Mouse (Mus musculus) olfactory bulb, adult 2 months (tissue): ENCODE results near the gene Cnnm1. TPM values are rescaled to one million over a fixed set of nuclear protein-coding genes. Genes with fewer than 3 reads are reported as not detected.
A peak's percentile ranks its signal among the peaks of the same experiment; 100 is the strongest.

Experiments used
- H3K27ac ChIP-seq: fragments of 200-500 bp; 2 replicates; pipeline ENCODE4 v1.5.1; 2012; ENCODE audit warnings: low read depth, low read length; ENCODE audit not compliant: insufficient read depth
- H3K4me1 ChIP-seq: fragments of 200-500 bp; 2 replicates; pipeline ENCODE4 v1.6.1; 2012; ENCODE audit warnings: low read length; ENCODE audit not compliant: control insufficient read depth, insufficient read depth
- H3K4me3 ChIP-seq: fragments of 200-500 bp; 2 replicates; pipeline ENCODE4 v1.5.1; 2012; ENCODE audit warnings: mild to moderate bottlenecking, low read depth, low read length, moderate library complexity; ENCODE audit not compliant: insufficient read depth
- CTCF ChIP-seq: fragments of 200-500 bp; IDR thresholded peaks from 2 replicates; pipeline ENCODE4 v1.5.1; 2012; ENCODE audit warnings: low read depth, mild to moderate bottlenecking, low read length, moderate library complexity; ENCODE audit not compliant: insufficient read depth
- POLR2A ChIP-seq: fragments of 200-500 bp; IDR thresholded peaks from 2 replicates; pipeline ENCODE4 v1.6.1; 2012; ENCODE audit warnings: mild to moderate bottlenecking, low read depth, low read length, moderate library complexity; ENCODE audit not compliant: insufficient read depth
- WGBS: fragments of 180-500 bp; shearing (Covaris S2); methylation state at CpG from one replicate; pipeline ENCODE4 v1.1.7; 2018; 5-methylcytosine and 5-hydroxymethylcytosine counted together
- polyA plus RNA-seq: library from polyadenylated mRNA; stranded (reverse); fragments of >200 nt; gene quantifications from 2 replicates; pipeline ENCODE4 v1.2.4, GENCODE M21; 2012; ENCODE audit warnings: low replicate concordance; ENCODE audit not compliant: missing spikeins, insufficient read depth, insufficient read length

Cnnm1 gene
- polyA plus RNA-seq, 1 experiment: not detected

DNA sequence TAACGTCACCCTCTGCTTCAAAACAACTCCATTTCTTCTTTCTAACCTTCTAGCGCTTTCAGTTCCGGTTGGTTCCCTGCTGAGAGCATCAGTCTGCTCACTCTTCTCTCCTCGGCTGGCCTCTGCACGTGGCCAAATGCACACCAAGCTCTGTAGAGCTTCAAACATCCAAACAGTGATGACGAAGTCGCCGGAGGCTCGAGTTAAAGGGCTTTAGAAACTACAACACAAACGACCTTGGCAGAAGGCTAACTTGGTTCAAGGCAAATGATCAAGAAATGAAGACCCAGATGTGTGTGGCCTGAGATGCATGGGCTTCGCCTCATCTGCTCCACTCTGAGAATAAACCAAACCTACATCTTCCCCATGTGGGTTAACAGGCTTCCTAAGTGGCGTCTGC lies 83.3 kb downstream of the Cnnm1 start:
- peak overlapping the region; percentile 97 for H3K27ac ChIP-seq

DNA sequence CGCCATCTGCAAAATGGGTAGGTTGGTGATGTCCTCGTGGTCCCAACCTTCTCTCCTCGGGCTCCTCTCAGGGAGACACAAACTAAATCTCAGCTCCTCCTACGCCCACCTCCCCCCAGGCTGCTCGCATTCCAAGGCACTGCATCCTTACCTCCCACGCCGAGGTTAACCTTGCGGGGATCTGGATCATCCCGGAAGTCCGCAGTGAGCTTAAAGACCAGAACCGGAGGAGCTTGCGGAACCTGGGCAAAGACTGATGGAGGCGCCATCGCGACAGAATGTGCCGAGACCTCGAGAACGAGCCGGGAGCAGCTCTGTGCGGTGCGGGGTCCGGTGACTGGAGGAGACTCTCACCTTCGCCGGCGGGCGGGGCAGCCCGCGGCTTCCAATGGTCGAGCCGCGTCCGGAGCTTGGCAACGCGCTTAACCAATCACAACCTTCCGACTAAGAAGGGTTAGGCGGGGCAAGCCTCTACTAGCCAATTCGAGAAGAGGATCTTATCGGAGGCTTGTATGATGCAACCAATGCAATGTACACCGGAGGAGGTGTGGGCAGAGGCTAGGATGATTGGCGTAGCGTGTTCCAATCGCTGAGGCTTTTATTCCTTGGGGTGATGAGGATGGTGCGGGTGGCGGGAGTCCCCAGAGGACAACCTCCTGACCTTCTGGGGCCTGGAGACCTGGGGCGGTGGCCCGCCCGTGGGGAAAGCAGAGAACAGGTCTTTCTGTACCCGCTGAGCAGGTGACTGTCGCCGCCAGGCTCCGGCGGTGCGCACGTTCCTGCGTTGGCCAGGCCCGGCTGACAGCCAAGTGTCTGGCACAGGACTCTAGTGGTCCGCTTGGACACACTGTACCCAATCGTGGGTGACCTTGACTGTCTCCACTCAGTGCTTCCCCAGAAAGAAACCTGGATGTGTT lies 84.2 kb downstream of the Cnnm1 start, which contains the start of gene Got1:
Got1 (minus strand) TSS at position 419 of the 917 bp plus-strand sequence.
- TF ChIP-seq POLR2A: peak; percentile 55
- no peak for TF ChIP-seq CTCF
- peak within 1 kb of the TSS; percentile 97 for H3K4me3 ChIP-seq
- WGBS: under 1% methylated on average over 58 of the region's 58 CpGs
- peaks cover 17% of the 10 kb centered on the region for H3K4me1 ChIP-seq
- peak within 1 kb of the TSS; percentile 98 for H3K27ac ChIP-seq

More for the DNA sequence above, 83.3 kb downstream of the Cnnm1 start:
- TF ChIP-seq POLR2A (no peak), CTCF (no peak)
- peaks cover 22% of the 10 kb centered on the region for H3K4me1 ChIP-seq
- 2% methylated on average over 12 of the region's 12 CpGs for WGBS
- peak overlapping the region; percentile 97 for H3K4me3 ChIP-seq

DNA sequence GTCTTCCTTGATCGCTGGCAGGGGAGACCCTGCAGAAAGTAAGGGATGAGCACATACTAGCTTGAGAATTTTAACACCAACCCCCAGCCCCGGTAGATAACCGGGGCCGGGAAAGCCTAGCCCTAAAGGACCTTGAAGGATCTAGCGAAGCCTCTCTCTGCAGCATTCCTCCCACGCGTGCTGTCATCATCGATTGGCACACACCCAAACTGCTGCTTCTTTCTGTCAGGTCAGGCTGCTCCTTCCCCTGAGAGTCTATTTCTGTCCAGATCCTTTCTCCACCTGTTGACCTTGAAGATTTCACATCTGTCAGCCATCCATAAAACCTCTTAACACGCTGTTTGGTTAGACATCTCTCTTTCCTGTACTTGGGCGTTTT lies 84.9 kb downstream of the Cnnm1 start:
- peak overlapping the region; percentile 98 for H3K27ac ChIP-seq
- peak overlapping the region; percentile 62 for H3K4me3 ChIP-seq
- WGBS: 9% methylated on average over 10 of the region's 10 CpGs
- TF ChIP-seq POLR2A (no peak), CTCF (no peak)
- peaks cover 13% of the 10 kb centered on the region for H3K4me1 ChIP-seq

DNA sequence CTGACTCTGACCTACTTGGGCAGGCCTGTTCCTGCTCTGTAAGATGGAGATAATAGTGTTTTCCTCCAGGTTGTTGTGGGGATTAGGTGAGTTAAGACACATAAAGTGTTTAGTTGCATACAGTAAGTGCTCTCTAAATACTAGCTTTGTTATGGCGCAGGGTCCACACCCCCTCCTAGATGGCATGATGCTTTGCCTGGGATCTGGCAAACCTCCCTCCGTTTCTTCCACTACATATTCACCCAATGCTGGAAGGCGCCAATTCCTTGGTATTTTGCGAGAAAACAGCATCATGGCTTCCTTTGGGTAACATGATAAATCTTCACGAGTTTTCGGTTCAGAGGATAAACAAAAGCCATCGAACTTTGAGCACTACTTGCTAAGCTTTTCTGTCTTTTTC lies 85.3 kb downstream of the Cnnm1 start:
- TF ChIP-seq CTCF (no peak), POLR2A (no peak)
- 72% methylated on average over 7 of the region's 7 CpGs for WGBS
- Histone ChIP-seq H3K4me1 (peaks cover 9% of the 10 kb centered on the region), H3K27ac (peak overlapping the region; percentile 98), H3K4me3 (no peak overlapping the region; the same call in 1 of the 2 replicates)

DNA sequence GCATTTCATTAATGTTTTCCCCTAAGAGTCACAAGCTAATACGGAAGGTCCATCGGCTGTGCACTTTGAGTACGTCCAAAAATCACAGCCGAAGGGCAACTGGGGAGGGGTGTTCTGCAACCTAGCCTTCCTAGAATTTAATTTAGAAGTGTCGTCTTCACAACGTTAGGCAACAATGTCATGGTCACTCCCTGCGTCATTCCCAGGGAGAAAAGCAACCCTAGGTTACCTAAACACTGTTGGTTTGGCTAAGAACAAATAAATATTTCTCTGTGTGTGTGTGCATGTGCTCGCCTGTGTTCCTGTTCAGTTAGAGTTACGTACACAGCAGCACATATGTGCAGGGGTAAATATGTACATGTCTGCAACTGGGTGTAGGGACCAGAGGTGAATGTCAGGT lies 85.8 kb downstream of the Cnnm1 start:
- Histone ChIP-seq H3K4me1 (peaks cover 6% of the 10 kb centered on the region; the same call in 1 of the 2 replicates), H3K4me3 (no peak overlapping the region), H3K27ac (no peak overlapping the region)
- WGBS: 88% methylated on average over 9 of the region's 9 CpGs
- TF ChIP-seq CTCF (no peak), POLR2A (no peak)

DNA sequence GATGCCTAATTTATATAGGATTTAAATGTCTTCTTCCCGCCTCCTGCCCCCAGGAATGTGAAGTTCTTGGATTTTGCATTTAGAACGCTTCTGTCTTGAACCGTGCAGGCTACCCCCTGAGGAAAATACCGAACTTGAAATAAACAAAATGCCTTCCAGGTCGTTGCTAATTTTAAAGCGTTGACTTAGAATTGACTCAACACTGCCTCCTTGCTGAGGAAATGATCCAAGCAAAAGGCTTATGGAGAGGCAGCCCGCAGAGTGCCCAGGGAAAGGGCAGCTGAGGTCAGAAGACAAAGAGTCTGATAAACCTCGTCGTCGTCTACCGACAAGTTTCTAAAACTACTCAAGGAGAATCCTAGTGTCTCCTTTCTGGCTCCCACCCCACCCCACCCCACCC lies 86.9 kb downstream of the Cnnm1 start:
- Histone ChIP-seq H3K27ac (no peak overlapping the region), H3K4me3 (no peak overlapping the region), H3K4me1 (peaks cover 6% of the 10 kb centered on the region; the same call in 1 of the 2 replicates)
- TF ChIP-seq CTCF (no peak), POLR2A (no peak)
- WGBS: 9% methylated on average over 11 of the region's 11 CpGs

DNA sequence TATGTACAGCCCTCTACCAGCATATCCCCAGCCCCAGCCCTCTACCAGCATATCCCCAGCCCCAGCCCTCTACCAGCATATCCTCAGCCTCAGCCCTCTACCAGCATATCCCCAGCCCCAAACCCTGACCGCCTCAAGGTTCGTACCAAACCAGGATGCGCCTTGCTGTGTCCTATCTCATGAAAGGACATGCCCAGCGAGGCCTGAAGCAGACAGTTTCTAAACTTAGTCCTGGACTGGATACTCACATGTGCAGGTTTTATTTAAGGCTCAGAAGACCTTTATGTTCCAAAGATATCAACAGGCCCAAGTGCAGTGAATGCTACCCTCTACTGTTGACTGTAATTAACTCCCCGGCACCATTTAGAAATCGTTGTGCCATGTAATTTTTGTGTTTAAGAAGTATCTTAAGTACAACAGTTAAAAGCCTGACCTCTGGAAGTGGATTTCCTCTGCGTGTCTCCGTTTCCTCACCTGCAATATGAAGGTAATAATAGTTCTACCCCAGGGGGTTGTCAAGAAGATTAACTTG lies 87.9 kb downstream of the Cnnm1 start:
- peaks cover 6% of the 10 kb centered on the region; the same call in 1 of the 2 replicates for H3K4me1 ChIP-seq
- WGBS: 58% methylated on average over 8 of the region's 8 CpGs
- H3K4me3 ChIP-seq: no peak overlapping the region
- no peak overlapping the region for H3K27ac ChIP-seq
- TF ChIP-seq POLR2A: no peak
- no peak for TF ChIP-seq CTCF

DNA sequence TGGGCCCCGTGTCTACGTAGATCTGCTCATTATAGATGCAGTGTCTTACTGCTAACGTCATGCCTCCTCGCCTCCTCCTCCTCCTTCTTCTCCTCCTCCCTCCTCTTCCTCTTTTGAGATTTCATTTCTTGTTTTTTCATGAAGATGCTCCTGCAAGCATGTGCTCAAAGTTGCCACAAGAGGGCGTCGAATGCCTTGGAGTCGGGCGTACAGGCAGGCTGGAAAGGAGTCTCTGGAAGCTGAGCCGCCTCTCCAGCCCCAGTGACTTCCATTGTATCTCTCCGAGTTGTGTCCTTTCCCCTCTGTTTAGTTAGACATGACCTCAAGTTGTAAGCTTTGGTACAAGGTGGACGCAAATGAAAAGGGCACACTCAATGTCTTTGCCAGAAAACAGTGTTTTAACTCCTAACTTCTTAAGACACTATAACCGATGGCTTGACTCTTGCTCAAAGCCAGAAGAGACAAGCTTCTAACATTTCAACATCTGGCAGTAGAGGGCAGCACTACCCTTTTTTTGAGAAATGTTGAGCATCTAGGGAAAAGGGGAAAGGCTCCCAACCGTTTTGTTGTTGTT lies 90.0 kb downstream of the Cnnm1 start:
- Histone ChIP-seq H3K4me1 (peaks cover 3% of the 10 kb centered on the region; the same call in 1 of the 2 replicates), H3K4me3 (no peak overlapping the region; the same call in 1 of the 2 replicates), H3K27ac (no peak overlapping the region)
- 2% methylated on average over 13 of the region's 13 CpGs for WGBS
- TF ChIP-seq CTCF (peak; percentile 76), POLR2A (no peak)

DNA sequence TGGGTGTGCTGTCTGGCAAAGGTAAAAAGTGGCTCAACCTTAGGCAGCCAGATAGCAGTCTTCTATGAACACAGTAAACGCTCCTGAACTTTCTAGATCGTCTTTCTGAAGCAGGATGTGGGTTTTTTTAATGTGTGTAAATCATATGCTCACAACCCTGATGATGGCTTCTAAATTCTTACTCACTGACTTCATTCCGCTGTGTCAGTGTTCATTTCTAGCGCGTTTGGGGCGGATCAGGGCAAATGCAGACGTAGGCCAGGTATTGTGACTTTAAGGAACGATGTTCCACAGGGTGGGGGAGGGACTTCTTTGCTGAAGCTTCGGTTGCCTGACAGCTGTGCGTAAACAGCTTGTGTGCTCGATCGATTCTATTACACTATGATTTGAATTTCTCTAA lies 90.7 kb downstream of the Cnnm1 start:
- Histone ChIP-seq H3K4me1 (peaks cover 3% of the 10 kb centered on the region; the same call in 1 of the 2 replicates), H3K27ac (no peak overlapping the region), H3K4me3 (no peak overlapping the region)
- TF ChIP-seq POLR2A (no peak), CTCF (no peak)
- WGBS: 28% methylated on average over 12 of the region's 12 CpGs
